Mouse (Mus musculus): ENCODE results near the gene Vac14. TPM values are rescaled to one million over a fixed set of nuclear protein-coding genes. Genes with fewer than 3 reads are reported as not detected.

Vac14 gene
- polyA plus RNA-seq, 2 experiments = 19.1 to 24.8 TPM

GRCm38 (mm10) chr8:110722414-110723011, 104.1 kb downstream of the Vac14 start:
- no peaks in the 10 kb centered on the region for H3K27me3 ChIP-seq (ENCODE audit: control insufficient read depth, insufficient read depth, low read length)
- H3K4me2 ChIP-seq (replicated peaks; ENCODE audit: low read depth, low read length, severe bottlenecking) = peak overlapping the region; percentile 90
- H3K27ac ChIP-seq (replicated peaks; ENCODE audit: low read depth, low read length) = peak overlapping the region; percentile 33; the same call in 1 of the 2 replicates
- no peak for TF ChIP-seq POLR2A (IDR thresholded peaks at IDR 0.05; ENCODE audit: borderline replicate concordance, extremely low read depth, insufficient read depth, insufficient read length)
- peaks cover 16% of the 10 kb centered on the region for H3K36me3 ChIP-seq (ENCODE audit: control insufficient read depth, insufficient read depth, low read length)
- no peak for ATAC-seq (ENCODE audit: low FRiP score, low read depth)
- peak overlapping the region; percentile 84 for H3K9ac ChIP-seq (ENCODE audit: low read depth, low read length, severe bottlenecking)
- WGBS = 31% methylated on average over 11 of the region's 11 CpGs
- peak overlapping the region; percentile 64 for H3K4me3 ChIP-seq (replicated peaks; ENCODE audit: low read length)
- DNase-seq (ENCODE audit: low spot score) = no peak
- peaks cover 62% of the 10 kb centered on the region for H3K4me1 ChIP-seq (ENCODE audit: control insufficient read depth, insufficient read depth, low read length)
- no peaks in the 10 kb centered on the region for H3K9me3 ChIP-seq (ENCODE audit: control insufficient read depth, low read length)

- Histone ChIP-seq H3K4me3 (replicated peaks; ENCODE audit: low read length) (no peak overlapping the region), H3K9ac (ENCODE audit: low read depth, low read length, severe bottlenecking) (no peak overlapping the region), H3K4me2 (replicated peaks; ENCODE audit: low read depth, low read length, severe bottlenecking) (peak overlapping the region; percentile 18; the same call in 1 of the 2 replicates), H3K9me3 (ENCODE audit: control insufficient read depth, low read length) (no peaks in the 10 kb centered on the region), H3K4me1 (ENCODE audit: control insufficient read depth, insufficient read depth, low read length) (peaks cover 42% of the 10 kb centered on the region), H3K27me3 (ENCODE audit: control insufficient read depth, insufficient read depth, low read length) (no peaks in the 10 kb centered on the region), H3K36me3 (ENCODE audit: control insufficient read depth, insufficient read depth, low read length) (peaks cover 36% of the 10 kb centered on the region), H3K27ac (replicated peaks; ENCODE audit: low read depth, low read length) (peak overlapping the region; percentile 78; the same call in 1 of the 2 replicates)
- ATAC-seq (ENCODE audit: low FRiP score, low read depth) = no peak
- TF ChIP-seq POLR2A (IDR thresholded peaks at IDR 0.05; ENCODE audit: borderline replicate concordance, extremely low read depth, insufficient read depth, insufficient read length) = no peak
- WGBS = 67% methylated on average over 3 of the region's 3 CpGs
- no peak for DNase-seq (ENCODE audit: low spot score)
Measured at GRCm38 (mm10) chr8:110724493-110724892, 106.1 kb downstream of the Vac14 start.

GRCm38 (mm10) chr8:110725084-110725838, 106.9 kb downstream of the Vac14 start:
- DNase-seq (ENCODE audit: low spot score) (no peak), ATAC-seq (ENCODE audit: low FRiP score, low read depth) (no peak)
- Histone ChIP-seq H3K9ac (ENCODE audit: low read depth, low read length, severe bottlenecking) (no peak overlapping the region), H3K9me3 (ENCODE audit: control insufficient read depth, low read length) (no peaks in the 10 kb centered on the region), H3K4me2 (replicated peaks; ENCODE audit: low read depth, low read length, severe bottlenecking) (peak overlapping the region; percentile 18; the same call in 1 of the 2 replicates), H3K27me3 (ENCODE audit: control insufficient read depth, insufficient read depth, low read length) (no peaks in the 10 kb centered on the region), H3K4me1 (ENCODE audit: control insufficient read depth, insufficient read depth, low read length) (peaks cover 35% of the 10 kb centered on the region), H3K4me3 (replicated peaks; ENCODE audit: low read length) (no peak overlapping the region), H3K36me3 (ENCODE audit: control insufficient read depth, insufficient read depth, low read length) (peaks cover 44% of the 10 kb centered on the region), H3K27ac (replicated peaks; ENCODE audit: low read depth, low read length) (peak overlapping the region; percentile 78)
- 35% methylated on average over 7 of the region's 7 CpGs for WGBS
- no peak for TF ChIP-seq POLR2A (IDR thresholded peaks at IDR 0.05; ENCODE audit: borderline replicate concordance, extremely low read depth, insufficient read depth, insufficient read length)

GRCm38 (mm10) chr8:110726893-110727292, 108.5 kb downstream of the Vac14 start:
- H3K4me3 ChIP-seq (replicated peaks; ENCODE audit: low read length) = no peak overlapping the region
- TF ChIP-seq POLR2A (IDR thresholded peaks at IDR 0.05; ENCODE audit: borderline replicate concordance, extremely low read depth, insufficient read depth, insufficient read length) = no peak
- H3K4me2 ChIP-seq (replicated peaks; ENCODE audit: low read depth, low read length, severe bottlenecking) = no peak overlapping the region
- peaks cover 60% of the 10 kb centered on the region for H3K36me3 ChIP-seq (ENCODE audit: control insufficient read depth, insufficient read depth, low read length)
- DNase-seq (ENCODE audit: low spot score) (peak; percentile 59), ATAC-seq (ENCODE audit: low FRiP score, low read depth) (peak; percentile 21; the same call in 1 of the 2 replicates)
- no peaks in the 10 kb centered on the region for H3K27me3 ChIP-seq (ENCODE audit: control insufficient read depth, insufficient read depth, low read length)
- H3K4me1 ChIP-seq (ENCODE audit: control insufficient read depth, insufficient read depth, low read length) = peaks cover 27% of the 10 kb centered on the region; the same call in 1 of the 2 replicates
- WGBS = 6% methylated on average over 18 of the region's 18 CpGs
- H3K9me3 ChIP-seq (ENCODE audit: control insufficient read depth, low read length) = no peaks in the 10 kb centered on the region
- H3K27ac ChIP-seq (replicated peaks; ENCODE audit: low read depth, low read length) = no peak overlapping the region
- H3K9ac ChIP-seq (ENCODE audit: low read depth, low read length, severe bottlenecking) = no peak overlapping the region

GRCm38 (mm10) chr8:110731346-110731859, 113.0 kb downstream of the Vac14 start:
- H3K4me1 ChIP-seq (ENCODE audit: control insufficient read depth, insufficient read depth, low read length) = no peaks in the 10 kb centered on the region
- peaks cover 96% of the 10 kb centered on the region for H3K36me3 ChIP-seq (ENCODE audit: control insufficient read depth, insufficient read depth, low read length)
- no peak overlapping the region for H3K4me2 ChIP-seq (replicated peaks; ENCODE audit: low read depth, low read length, severe bottlenecking)
- no peak for DNase-seq (ENCODE audit: low spot score)
- H3K4me3 ChIP-seq (replicated peaks; ENCODE audit: low read length) = no peak overlapping the region
- WGBS = 96% methylated on average over 6 of the region's 8 CpGs
- no peaks in the 10 kb centered on the region for H3K27me3 ChIP-seq (ENCODE audit: control insufficient read depth, insufficient read depth, low read length)
- H3K9me3 ChIP-seq (ENCODE audit: control insufficient read depth, low read length) = no peaks in the 10 kb centered on the region
- no peak for ATAC-seq (ENCODE audit: low FRiP score, low read depth)
- no peak overlapping the region for H3K27ac ChIP-seq (replicated peaks; ENCODE audit: low read depth, low read length)
- no peak overlapping the region for H3K9ac ChIP-seq (ENCODE audit: low read depth, low read length, severe bottlenecking)
- no peak for TF ChIP-seq POLR2A (IDR thresholded peaks at IDR 0.05; ENCODE audit: borderline replicate concordance, extremely low read depth, insufficient read depth, insufficient read length)
